Mouse (Mus musculus): ENCODE data around the gene Trank1.

DNA sequence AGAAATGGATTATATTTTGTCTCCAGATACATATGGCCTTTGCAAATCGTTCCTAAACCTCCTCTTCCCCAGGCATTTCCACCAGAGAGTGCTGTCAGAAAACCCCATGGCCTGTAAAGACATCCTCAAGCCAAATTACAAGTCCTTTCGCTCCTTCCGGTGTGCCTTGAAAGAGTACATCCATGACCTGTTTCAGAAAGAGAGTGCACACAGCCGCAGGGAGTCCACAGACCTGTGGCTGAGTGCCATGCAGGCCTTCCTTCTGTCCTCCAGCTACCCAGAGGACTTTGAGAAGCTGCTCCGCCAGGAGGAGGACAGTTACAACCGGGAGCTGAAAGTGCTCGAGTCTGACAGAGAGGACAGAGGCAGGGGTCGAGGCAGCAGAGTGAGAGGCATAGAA, 79.5 kb downstream of the Trank1 start:
- TF ChIP-seq POLR2A (IDR thresholded peaks at IDR 0.05; ENCODE audit: insufficient read length, low read depth) = no peak
- no peak for TF ChIP-seq USF1 (IDR thresholded peaks at IDR 0.05; ENCODE audit: low read depth)
- TF ChIP-seq MAX (IDR thresholded peaks at IDR 0.05; ENCODE audit: low read depth) = no peak
- TF ChIP-seq E2F4 (IDR thresholded peaks at IDR 0.05; ENCODE audit: insufficient read depth) = no peak
